Mouse (Mus musculus): ENCODE data around the gene Mpzl1. TPM values are rescaled to one million over a fixed set of nuclear protein-coding genes. Genes with fewer than 3 reads are reported as not detected.

The Mpzl1 gene
- total RNA-seq, 1 experiment: 60.1 TPM

- in situ Hi-C loops (cut with MboI; ENCODE audit: low sequenced_read_pairs in 2 of 2, unreplicated experiment in 2 of 2): no loop called here
- H3K9ac ChIP-seq (ENCODE audit: insufficient read depth, low read depth, low read length, poor library complexity, severe bottlenecking): peak overlapping the region; percentile 55; the same call in 1 of the 2 replicates
- no peaks in the 10 kb centered on the region for H3K36me3 ChIP-seq (ENCODE audit: control insufficient read depth, insufficient read depth, low read length, poor library complexity, severe bottlenecking)
- H3K4me1 ChIP-seq (ENCODE audit: control insufficient read depth in 2 of 2, insufficient read depth in 2 of 2, low read length in 2 of 2, poor library complexity in 1 of 2): peaks cover 2 to 11% of the 10 kb centered on the region in 2 experiments; a peak in 2 of 4 replicates
- H3K4me3 ChIP-seq (ENCODE audit: insufficient read depth in 1 of 2, low read depth in 1 of 2, low read length in 2 of 2, poor library complexity in 1 of 2, severe bottlenecking in 1 of 2): peak overlapping the region; percentile 30 to 55; a peak in 3 of 4 replicates
- DNase-seq (ENCODE audit: low read depth, low spot score): no peak
- no peak overlapping the region for H3K27ac ChIP-seq (ENCODE audit: insufficient read depth, low read depth, low read length, poor library complexity, severe bottlenecking)
- H3K9me3 ChIP-seq (ENCODE audit: control insufficient read depth, insufficient read depth, low read depth, low read length): no peaks in the 10 kb centered on the region
- no peak for TF ChIP-seq MAFK (IDR thresholded peaks at IDR 0.05; ENCODE audit: insufficient read depth, low read depth, low read length)
- TF ChIP-seq CHD2 (IDR thresholded peaks at IDR 0.05; ENCODE audit: low read depth, low read length): no peak
- no peak for TF ChIP-seq ZC3H11A (IDR thresholded peaks at IDR 0.05; ENCODE audit: borderline replicate concordance, low read depth, low read length)
- TF ChIP-seq HCFC1 (IDR thresholded peaks at IDR 0.05; ENCODE audit: borderline replicate concordance, insufficient read depth, low read length): no peak
- no peak for TF ChIP-seq ZNF384 (IDR thresholded peaks at IDR 0.05; ENCODE audit: low read depth, low read length)
Measured at GRCm38 (mm10) chr1:165655482-165655881, 21.1 kb upstream of the Mpzl1 start.

- no peak for DNase-seq (ENCODE audit: low read depth, low spot score)
- Histone ChIP-seq H3K36me3 (ENCODE audit: control insufficient read depth, insufficient read depth, low read length, poor library complexity, severe bottlenecking) (no peaks in the 10 kb centered on the region), H3K27ac (ENCODE audit: insufficient read depth, low read depth, low read length, poor library complexity, severe bottlenecking) (no peak overlapping the region), H3K4me3 (ENCODE audit: insufficient read depth in 1 of 2, low read depth in 1 of 2, low read length in 2 of 2, poor library complexity in 1 of 2, severe bottlenecking in 1 of 2) (peak overlapping the region; percentile 30 to 55; a peak in 2 of 4 replicates), H3K9me3 (ENCODE audit: control insufficient read depth, insufficient read depth, low read depth, low read length) (no peaks in the 10 kb centered on the region), H3K9ac (ENCODE audit: insufficient read depth, low read depth, low read length, poor library complexity, severe bottlenecking) (peak overlapping the region; percentile 55; the same call in 1 of the 2 replicates), H3K4me1 (ENCODE audit: control insufficient read depth in 2 of 2, insufficient read depth in 2 of 2, low read length in 2 of 2, poor library complexity in 1 of 2) (peaks cover 2 to 11% of the 10 kb centered on the region in 2 experiments; a peak in 2 of 4 replicates)
- in situ Hi-C loops (cut with MboI; ENCODE audit: low sequenced_read_pairs in 2 of 2, unreplicated experiment in 2 of 2): no loop called here
- no peak for TF ChIP-seq CHD2 (IDR thresholded peaks at IDR 0.05; ENCODE audit: low read depth, low read length)
- TF ChIP-seq ZNF384 (IDR thresholded peaks at IDR 0.05; ENCODE audit: low read depth, low read length): no peak
- TF ChIP-seq HCFC1 (IDR thresholded peaks at IDR 0.05; ENCODE audit: borderline replicate concordance, insufficient read depth, low read length): no peak
- no peak for TF ChIP-seq ZC3H11A (IDR thresholded peaks at IDR 0.05; ENCODE audit: borderline replicate concordance, low read depth, low read length)
- no peak for TF ChIP-seq MAFK (IDR thresholded peaks at IDR 0.05; ENCODE audit: insufficient read depth, low read depth, low read length)
Measured at GRCm38 (mm10) chr1:165655022-165655421, 20.7 kb upstream of the Mpzl1 start.

- TF ChIP-seq CHD2 (IDR thresholded peaks at IDR 0.05; ENCODE audit: low read depth, low read length) (no peak), MAFK (IDR thresholded peaks at IDR 0.05; ENCODE audit: insufficient read depth, low read depth, low read length) (no peak), ZNF384 (IDR thresholded peaks at IDR 0.05; ENCODE audit: low read depth, low read length) (no peak), ZC3H11A (IDR thresholded peaks at IDR 0.05; ENCODE audit: borderline replicate concordance, low read depth, low read length) (no peak), HCFC1 (IDR thresholded peaks at IDR 0.05; ENCODE audit: borderline replicate concordance, insufficient read depth, low read length) (no peak)
- Histone ChIP-seq H3K27ac (ENCODE audit: insufficient read depth, low read depth, low read length, poor library complexity, severe bottlenecking) (peak overlapping the region; percentile 20; the same call in 1 of the 2 replicates), H3K4me3 (ENCODE audit: insufficient read depth in 1 of 2, low read depth in 1 of 2, low read length in 2 of 2, poor library complexity in 1 of 2, severe bottlenecking in 1 of 2) (peak overlapping the region in 1 of 2 experiments; percentile 4; a peak in 1 of 4 replicates), H3K36me3 (ENCODE audit: control insufficient read depth, insufficient read depth, low read length, poor library complexity, severe bottlenecking) (no peaks in the 10 kb centered on the region), H3K4me1 (ENCODE audit: control insufficient read depth in 2 of 2, insufficient read depth in 2 of 2, low read length in 2 of 2, poor library complexity in 1 of 2) (peaks cover 2 to 11% of the 10 kb centered on the region in 2 experiments; a peak in 2 of 4 replicates), H3K9ac (ENCODE audit: insufficient read depth, low read depth, low read length, poor library complexity, severe bottlenecking) (peak overlapping the region; percentile 41; the same call in 1 of the 2 replicates), H3K9me3 (ENCODE audit: control insufficient read depth, insufficient read depth, low read depth, low read length) (no peaks in the 10 kb centered on the region)
- DNase-seq (ENCODE audit: low read depth, low spot score): no peak
- in situ Hi-C loops (cut with MboI; ENCODE audit: low sequenced_read_pairs in 2 of 2, unreplicated experiment in 2 of 2): no loop called here
Measured at GRCm38 (mm10) chr1:165653126-165653885, 19.0 kb upstream of the Mpzl1 start.

- in situ Hi-C loops (cut with MboI; ENCODE audit: low sequenced_read_pairs in 2 of 2, unreplicated experiment in 2 of 2): no loop called here
- H3K4me3 ChIP-seq (ENCODE audit: insufficient read depth in 1 of 2, low read depth in 1 of 2, low read length in 2 of 2, poor library complexity in 1 of 2, severe bottlenecking in 1 of 2): no peak overlapping the region
- H3K27ac ChIP-seq (ENCODE audit: insufficient read depth, low read depth, low read length, poor library complexity, severe bottlenecking): peak overlapping the region; percentile 53; the same call in 1 of the 2 replicates
- no peak for TF ChIP-seq CHD2 (IDR thresholded peaks at IDR 0.05; ENCODE audit: low read depth, low read length)
- TF ChIP-seq HCFC1 (IDR thresholded peaks at IDR 0.05; ENCODE audit: borderline replicate concordance, insufficient read depth, low read length): no peak
- TF ChIP-seq ZC3H11A (IDR thresholded peaks at IDR 0.05; ENCODE audit: borderline replicate concordance, low read depth, low read length): no peak
- no peak for TF ChIP-seq ZNF384 (IDR thresholded peaks at IDR 0.05; ENCODE audit: low read depth, low read length)
- TF ChIP-seq MAFK (IDR thresholded peaks at IDR 0.05; ENCODE audit: insufficient read depth, low read depth, low read length): no peak
- DNase-seq (ENCODE audit: low read depth, low spot score): no peak
- no peaks in the 10 kb centered on the region for H3K36me3 ChIP-seq (ENCODE audit: control insufficient read depth, insufficient read depth, low read length, poor library complexity, severe bottlenecking)
- H3K9me3 ChIP-seq (ENCODE audit: control insufficient read depth, insufficient read depth, low read depth, low read length): no peaks in the 10 kb centered on the region
- H3K4me1 ChIP-seq (ENCODE audit: control insufficient read depth in 2 of 2, insufficient read depth in 2 of 2, low read length in 2 of 2, poor library complexity in 1 of 2): peaks cover 2 to 11% of the 10 kb centered on the region in 2 experiments; a peak in 2 of 4 replicates
- H3K9ac ChIP-seq (ENCODE audit: insufficient read depth, low read depth, low read length, poor library complexity, severe bottlenecking): no peak overlapping the region
Measured at GRCm38 (mm10) chr1:165652507-165652906, 18.2 kb upstream of the Mpzl1 start.

Measured in ES-E14 (cell line).